ENCODE assay signal across 12 mouse cellular contexts in the genomic region with DNA sequence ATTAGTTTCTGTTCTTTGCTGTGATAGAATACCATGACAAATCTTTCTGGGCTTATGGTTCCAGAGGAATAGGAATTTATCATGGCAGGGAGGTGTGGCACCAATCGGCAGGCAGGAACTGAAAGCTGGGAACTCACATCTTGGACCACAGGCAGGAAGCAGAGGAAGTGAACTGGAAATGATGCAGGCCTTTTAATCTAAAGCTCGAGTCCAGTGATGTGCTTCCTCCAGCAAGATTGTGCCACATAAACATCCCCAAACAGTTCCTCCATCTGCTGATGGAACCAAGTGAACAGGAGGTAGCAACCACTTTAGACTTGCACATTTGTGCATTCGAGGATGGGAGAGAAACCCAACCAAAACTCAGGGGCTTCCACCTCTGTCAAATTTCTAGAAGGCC. TPM values are rescaled to one million over a fixed set of nuclear protein-coding genes. Genes with fewer than 3 reads are reported as not detected.
A peak's percentile ranks its signal among the peaks of the same experiment; 100 is the strongest.
DNase-seq lines count a peak whose midpoint lies in the region; ATAC-seq and TF ChIP-seq lines count a peak whose summit lies in the region.
"Had no signal": no experiment of that assay in that cellular context is flagged by ENCODE, and none has a peak within 500 bp of the region (broad histone marks: within the 10 kb centered on the region; RNA-seq: fewer than 3 reads in every experiment).

No protein-coding gene starts in this region.

- H3K4me2 ChIP-seq in kidney, postnatal 0 days (ENCODE audit: low read length) = no peak overlapping the region
- H3K4me2 ChIP-seq in heart, embryonic 16.5 days (ENCODE audit: low read depth, low read length) = no peak overlapping the region
- no peak overlapping the region for H3K4me2 ChIP-seq in lung, embryonic 16.5 days (ENCODE audit: low read depth, low read length)
- no peak overlapping the region for H3K4me2 ChIP-seq in intestine, embryonic 16.5 days (ENCODE audit: low read depth, low read length)

- H3K36me3 ChIP-seq in kidney, postnatal 0 days (ENCODE audit: insufficient read depth, low read length) = peaks cover 6% of the 10 kb centered on the region; the same call in 1 of the 2 replicates
- H3K36me3 ChIP-seq in heart, embryonic 16.5 days (ENCODE audit: control insufficient read depth, insufficient read depth) = peaks cover 9% of the 10 kb centered on the region
- H3K36me3 ChIP-seq in lung, embryonic 16.5 days (ENCODE audit: control insufficient read depth, insufficient read depth, low read length) = peaks cover 8% of the 10 kb centered on the region
- no peaks in the 10 kb centered on the region for H3K36me3 ChIP-seq in intestine, embryonic 16.5 days (ENCODE audit: control insufficient read depth, insufficient read depth, low read length)

- 51% methylated on average over 3 of the region's 3 CpGs for WGBS in kidney, postnatal 0 days
- WGBS in heart, embryonic 16.5 days = 50% methylated on average over 3 of the region's 3 CpGs
- 57% methylated on average over 3 of the region's 3 CpGs for WGBS in lung, embryonic 16.5 days
- 60% methylated on average over 3 of the region's 3 CpGs for WGBS in intestine, embryonic 16.5 days

- no peaks in the 10 kb centered on the region for H3K4me1 ChIP-seq in kidney, postnatal 0 days (replicated peaks; ENCODE audit: insufficient read depth, low read length)
- H3K4me1 ChIP-seq in heart, embryonic 16.5 days (ENCODE audit: control insufficient read depth, insufficient read depth, low read length) = 0 out of 2 replicates have a peak, but pooled peaks cover 3% of the 10 kb centered on the region
- no peaks in the 10 kb centered on the region for H3K4me1 ChIP-seq in lung, embryonic 16.5 days (replicated peaks; ENCODE audit: control insufficient read depth, insufficient read depth, low read length)
- no peaks in the 10 kb centered on the region for H3K4me1 ChIP-seq in intestine, embryonic 16.5 days (ENCODE audit: control insufficient read depth, insufficient read depth, low read length)

- H3K4me3 ChIP-seq in kidney, postnatal 0 days (replicated peaks; ENCODE audit: low read depth, low read length) = no peak overlapping the region
- no peak overlapping the region for H3K4me3 ChIP-seq in heart, embryonic 16.5 days (ENCODE audit: low read length)
- no peak overlapping the region for H3K4me3 ChIP-seq in lung, embryonic 16.5 days (ENCODE audit: low read length)
- H3K4me3 ChIP-seq in intestine, embryonic 16.5 days (ENCODE audit: low read length) = no peak overlapping the region

- no peak for TF ChIP-seq CTCF in kidney, postnatal 0 days (IDR thresholded peaks at IDR 0.05; ENCODE audit: low read depth)

- no peaks in the 10 kb centered on the region for H3K27me3 ChIP-seq in kidney, postnatal 0 days (ENCODE audit: insufficient read depth, low read length)
- no peaks in the 10 kb centered on the region for H3K27me3 ChIP-seq in heart, embryonic 16.5 days (ENCODE audit: control insufficient read depth, insufficient read depth, low read length)
- H3K27me3 ChIP-seq in lung, embryonic 16.5 days (ENCODE audit: control insufficient read depth, insufficient read depth, low read depth, low read length) = no peaks in the 10 kb centered on the region
- no peaks in the 10 kb centered on the region for H3K27me3 ChIP-seq in intestine, embryonic 16.5 days (replicated peaks; ENCODE audit: control insufficient read depth, insufficient read depth, low read length)

- H3K9me3 ChIP-seq in kidney, postnatal 0 days (replicated peaks; ENCODE audit: low read length) = no peaks in the 10 kb centered on the region
- H3K9me3 ChIP-seq in heart, embryonic 16.5 days (replicated peaks; ENCODE audit: control insufficient read depth, low read length) = no peaks in the 10 kb centered on the region
- peaks cover 3% of the 10 kb centered on the region; the same call in 1 of the 2 replicates for H3K9me3 ChIP-seq in lung, embryonic 16.5 days (ENCODE audit: control insufficient read depth, low read length)
- no peaks in the 10 kb centered on the region for H3K9me3 ChIP-seq in intestine, embryonic 16.5 days (ENCODE audit: control insufficient read depth, low read length)

- no peak for ATAC-seq in kidney, postnatal 0 days (replicated peaks; ENCODE audit: low FRiP score, low read depth)
- ATAC-seq in heart, embryonic 16.5 days (replicated peaks; ENCODE audit: extremely low read depth, insufficient read depth, low FRiP score) = no peak
- no peak for ATAC-seq in lung, embryonic 16.5 days (ENCODE audit: low read depth)
- ATAC-seq in intestine, embryonic 16.5 days = no peak
- no peak for ATAC-seq in erythroid progenitor cell, adult 5-6 weeks (replicated peaks; ENCODE audit: low FRiP score, poor library complexity, severe bottlenecking)
- ATAC-seq: hindbrain, postnatal 0 days had no signal

- 0 out of 2 replicates have a peak overlapping the region, but pooled peaks have one; percentile 13 for H3K27ac ChIP-seq in kidney, postnatal 0 days
- 0 out of 2 replicates have a peak overlapping the region, but pooled peaks have one; percentile 43 for H3K27ac ChIP-seq in heart, embryonic 16.5 days (ENCODE audit: low read length)
- peak overlapping the region; percentile 67 for H3K27ac ChIP-seq in lung, embryonic 16.5 days (ENCODE audit: low read length)
- H3K27ac ChIP-seq in intestine, embryonic 16.5 days (ENCODE audit: low read length) = no peak overlapping the region
- H3K27ac ChIP-seq: hindbrain, postnatal 0 days; liver, embryonic 14.5 days had no signal

- DNase-seq in kidney, postnatal 0 days (ENCODE audit: low spot score) = peak; percentile 33
- no peak for DNase-seq in kidney, postnatal 4 days
- DNase-seq in skeletal muscle tissue, adult 2 months (ENCODE audit: low read depth, low spot score) = peak; percentile 18
- DNase-seq: adrenal gland, postnatal 25 days; cerebellum, adult 2 months; kidney, postnatal 36 days had no signal

- H3K9ac ChIP-seq in kidney, postnatal 0 days (ENCODE audit: low read depth, low read length) = no peak overlapping the region
- no peak overlapping the region for H3K9ac ChIP-seq in heart, embryonic 16.5 days (ENCODE audit: low read length)
- H3K9ac ChIP-seq in lung, embryonic 16.5 days (ENCODE audit: low read length) = no peak overlapping the region
- no peak overlapping the region for H3K9ac ChIP-seq in intestine, embryonic 16.5 days (ENCODE audit: low read depth, low read length)
- H3K9ac ChIP-seq: liver, embryonic 14.5 days had no signal

RNA-seq across cellular contexts. Expression of a gene that starts 12.6 kb away (rescaled TPM):
- 26.5 and 27.5 TPM in 2 replicates for polyA plus RNA-seq in kidney, postnatal 0 days (2015; fragmentation: Nextera tagmentation; extraction: Ambion mirVana)
- 10.2 and 13.7 TPM in 2 replicates for polyA plus RNA-seq in heart, embryonic 16.5 days (2015; fragmentation: Nextera tagmentation; extraction: Ambion mirVana)
- polyA plus RNA-seq in lung, embryonic 16.5 days (2015; fragmentation: Nextera tagmentation; extraction: Ambion mirVana) = 19.7 and 24.9 TPM in 2 replicates
- 4.0 and 8.3 TPM in 2 replicates for polyA plus RNA-seq in intestine, embryonic 16.5 days (2015; fragmentation: Nextera tagmentation; extraction: Ambion mirVana)
- total RNA-seq in erythroid progenitor cell, adult 5-6 weeks (2015; ENCODE audit: low replicate concordance) = 14.4 and 22.2 TPM in 2 replicates
- total RNA-seq in erythroid progenitor cell, adult 5-6 weeks (2017; ENCODE audit: low replicate concordance) = 6.4 and 6.8 TPM in 2 replicates

RNA-seq across cellular contexts. Expression of a gene that starts 28.0 kb away (rescaled TPM):
- 0.18 and 0.19 TPM in 2 replicates for polyA plus RNA-seq in kidney, postnatal 0 days (2015; fragmentation: Nextera tagmentation; extraction: Ambion mirVana)
- 0.26 and 0.71 TPM in 2 replicates for polyA plus RNA-seq in heart, embryonic 16.5 days (2015; fragmentation: Nextera tagmentation; extraction: Ambion mirVana)
- polyA plus RNA-seq in lung, embryonic 16.5 days (2015; fragmentation: Nextera tagmentation; extraction: Ambion mirVana) = 0.55 and 0.77 TPM in 2 replicates
- 1.5 and 2.1 TPM in 2 replicates for polyA plus RNA-seq in intestine, embryonic 16.5 days (2015; fragmentation: Nextera tagmentation; extraction: Ambion mirVana)
- total RNA-seq in erythroid progenitor cell, adult 5-6 weeks (2015; ENCODE audit: low replicate concordance) = 2.5 and 4.0 TPM in 2 replicates
- total RNA-seq in erythroid progenitor cell, adult 5-6 weeks (2017; ENCODE audit: low replicate concordance) = 2.1 and 16.3 TPM in 2 replicates

Comparison
In these comparisons a context has a peak if more than half of its experiments do, and no peak if none do; other contexts are left out.
1. DNase-seq: peak in kidney, postnatal 0 days (single experiment) and skeletal muscle tissue, adult 2 months (single experiment); none in kidney, postnatal 4 days (0 of 2).